Mouse (Mus musculus) right cerebral cortex, postnatal 25 days (tissue): ENCODE data around the gene Rtel1.

Experiments used
- DNase-seq: peaks from one replicate; pipeline ENCODE4 v3.0.0; 2022

The Rtel1 gene

DNA sequence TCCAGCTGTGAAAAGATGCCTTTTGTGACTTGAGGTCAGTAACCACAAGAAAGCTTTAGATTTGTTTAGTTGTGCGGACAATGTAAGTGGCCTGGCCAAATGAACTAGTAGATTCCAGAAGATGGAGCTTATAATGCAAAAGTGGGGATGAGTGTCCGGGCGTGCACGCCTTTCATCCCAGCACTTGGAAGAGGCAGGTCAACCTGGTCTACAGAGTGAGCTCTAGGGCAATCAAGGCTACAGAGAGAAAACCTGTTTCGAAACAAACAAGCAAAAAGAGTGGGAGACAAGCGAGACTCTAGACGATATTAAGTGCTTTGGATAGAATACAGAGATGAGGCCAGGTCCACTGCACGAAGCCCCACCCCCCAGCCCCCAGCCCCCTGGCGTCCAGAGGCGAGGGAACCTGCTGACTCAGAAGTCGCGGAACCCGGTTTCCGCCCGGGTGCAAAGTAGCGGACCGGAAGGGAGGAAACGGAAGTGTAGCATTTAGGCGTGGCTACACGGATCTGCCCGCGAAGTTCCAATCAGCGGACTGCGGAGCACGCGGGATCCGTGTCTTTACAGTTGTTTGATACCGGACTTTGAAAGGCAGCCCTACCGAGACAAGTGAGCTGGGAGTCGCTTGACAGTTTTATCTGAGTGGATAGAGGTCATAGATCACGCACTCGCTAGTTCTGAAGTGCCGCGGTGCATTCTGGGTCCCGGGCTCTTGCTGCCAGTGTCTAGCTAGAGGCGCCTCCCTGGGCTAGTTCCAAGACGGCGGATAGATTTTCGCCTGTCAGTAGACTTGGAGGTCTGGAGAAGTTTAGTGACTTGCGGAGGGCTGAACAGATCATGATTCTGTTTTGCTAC lies at the start of gene Rtel1:
TSS of gene Rtel1 (plus strand) at position 492 of the 855 bp plus-strand sequence.
- peak; percentile 78 for DNase-seq

DNA sequence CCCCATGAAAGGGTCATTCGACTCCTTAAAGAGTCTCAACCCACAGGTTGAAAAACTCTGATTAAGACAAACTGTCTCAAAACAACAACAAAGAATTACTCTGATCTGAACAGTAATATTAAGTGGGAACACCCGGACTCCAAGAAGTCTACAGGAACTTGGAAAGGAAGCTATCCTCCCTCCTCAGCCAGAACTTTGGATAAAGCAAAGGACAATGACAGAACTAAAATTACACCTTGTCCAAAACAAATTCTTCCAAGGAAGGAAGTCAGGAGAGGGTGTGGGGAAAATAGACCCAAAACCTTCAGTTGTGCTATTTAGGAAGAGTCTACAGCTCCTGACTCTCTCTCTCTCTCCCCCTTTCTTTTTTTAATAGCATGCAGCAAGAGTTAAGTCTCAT lies 47.4 kb upstream of the Rtel1 start:
- DNase-seq = no peak

- no peak for DNase-seq
Observed at GRCm38 (mm10) chr2:181273829-181274228, 45.7 kb upstream of the Rtel1 start.

DNA sequence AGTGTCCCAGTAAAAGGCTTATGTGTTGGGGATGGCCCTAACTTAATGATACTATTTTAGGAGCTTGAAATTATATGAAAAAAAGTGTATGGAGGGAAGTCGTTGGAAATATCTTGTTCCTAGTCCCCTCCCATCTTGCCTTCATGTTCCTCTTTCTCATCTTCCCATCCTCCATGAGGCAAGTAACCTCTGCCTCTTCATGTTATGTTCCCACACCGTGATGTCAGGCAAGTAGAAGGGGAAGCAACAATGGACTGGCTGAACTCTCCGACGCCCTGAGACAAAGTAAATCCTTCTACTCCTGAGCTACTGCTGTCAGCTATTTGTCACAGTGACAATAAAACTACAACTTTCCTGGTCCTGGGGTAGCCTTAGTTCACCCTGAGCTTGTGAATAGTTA lies 44.9 kb upstream of the Rtel1 start:
- no peak for DNase-seq

- DNase-seq = no peak
Observed at GRCm38 (mm10) chr2:181276766-181277165, 42.8 kb upstream of the Rtel1 start.

DNA sequence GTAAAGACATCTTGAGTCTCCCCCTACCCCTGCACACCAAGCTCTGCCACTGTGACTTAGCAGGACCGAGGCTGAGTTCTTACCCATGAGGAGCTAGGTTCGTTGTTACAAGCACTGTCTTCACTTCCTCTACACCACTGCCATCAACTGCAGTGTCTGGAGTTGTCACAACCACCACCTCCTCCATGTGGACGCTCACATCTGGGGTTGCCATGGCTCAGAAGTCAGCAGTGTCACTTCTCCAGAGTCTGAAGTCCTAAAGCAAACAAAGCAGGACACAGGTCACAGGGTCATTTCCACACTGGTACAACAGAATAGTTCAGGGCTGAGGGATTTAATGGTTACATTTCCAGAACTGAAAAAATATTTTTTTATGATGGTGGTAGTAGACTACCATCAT lies 41.7 kb upstream of the Rtel1 start:
- no peak for DNase-seq

DNA sequence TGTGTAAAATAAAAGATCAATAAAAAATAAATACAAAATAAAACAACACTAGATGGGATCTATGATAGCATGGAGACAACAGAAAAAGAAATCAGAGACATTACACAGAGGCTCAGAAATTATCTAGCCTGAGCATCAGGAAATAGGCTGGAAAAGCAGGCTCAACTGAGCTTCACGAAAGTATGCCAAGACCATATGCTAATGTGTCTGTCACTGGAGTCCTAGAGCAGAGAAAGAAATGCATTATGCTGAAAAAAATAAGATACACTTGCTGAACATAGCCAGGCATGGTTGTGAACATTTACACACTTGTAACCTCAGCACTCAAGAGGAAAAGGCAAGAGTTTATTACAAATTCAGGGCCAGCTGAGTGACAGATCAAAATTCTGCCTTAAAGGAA lies 39.6 kb upstream of the Rtel1 start:
- DNase-seq = no peak

DNA sequence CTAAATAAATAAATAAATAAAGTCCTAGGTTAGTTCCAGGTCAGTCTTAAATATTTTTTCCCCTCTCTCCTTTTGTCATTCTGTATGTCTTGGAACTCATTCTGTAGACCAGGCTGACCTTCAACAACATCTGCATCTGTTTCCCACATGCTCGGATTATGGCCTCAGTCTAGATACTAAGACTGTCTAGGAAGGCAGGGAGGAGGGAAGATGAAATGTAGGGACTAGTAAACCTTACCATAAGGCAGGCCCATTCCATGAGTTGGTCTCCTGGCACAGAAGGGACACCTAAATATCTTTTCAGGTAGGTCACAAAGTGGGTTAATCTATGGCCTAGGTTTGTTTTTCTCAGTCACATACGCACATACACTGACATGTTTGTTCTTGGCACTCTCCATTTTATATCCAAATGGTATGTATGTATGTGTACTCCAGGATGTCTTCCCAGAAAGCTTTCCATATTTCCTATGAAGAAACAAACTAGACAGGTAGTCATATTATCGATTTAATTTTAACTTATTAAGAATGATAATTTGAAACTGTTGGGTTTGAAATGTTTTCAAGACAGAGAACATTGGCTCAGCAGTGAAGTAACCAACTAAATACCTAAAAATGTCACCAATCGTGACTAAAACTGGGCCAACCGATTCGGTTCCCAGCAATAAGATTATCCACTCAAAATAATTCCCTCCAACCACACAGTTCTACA lies 32.8 kb upstream of the Rtel1 start:
- DNase-seq = no peak

DNA sequence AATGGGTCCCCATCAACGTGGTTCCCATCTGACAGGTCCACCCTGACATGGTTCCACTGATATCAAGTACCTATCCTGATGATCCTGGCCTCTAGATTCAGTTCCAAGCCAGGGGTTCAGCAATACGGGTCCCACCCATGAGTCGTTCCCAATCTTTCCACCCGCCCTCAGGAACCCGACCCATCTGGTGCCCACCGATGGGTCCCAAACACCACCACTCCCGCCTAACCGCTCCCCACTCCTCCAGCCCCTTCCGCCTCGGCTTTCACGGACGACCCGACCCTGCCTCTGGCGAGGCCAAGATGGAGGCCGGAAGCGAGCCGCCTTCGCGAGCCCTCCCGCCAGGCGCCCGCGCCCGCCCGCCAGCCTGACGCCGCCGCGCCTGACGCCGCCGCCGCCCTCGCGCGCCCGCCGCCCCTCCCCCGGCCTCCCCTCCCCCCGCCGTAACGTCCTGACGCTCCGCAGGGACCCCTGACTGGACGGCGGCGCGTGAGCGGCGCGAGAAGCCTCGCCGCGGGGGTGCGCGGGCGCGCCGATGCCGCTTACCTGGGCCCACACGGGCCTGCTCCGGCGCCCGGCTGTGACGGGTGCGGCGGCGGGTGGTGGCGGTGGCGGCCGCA lies 32.1 kb upstream of the Rtel1 start:
- DNase-seq = peak; percentile 83

DNA sequence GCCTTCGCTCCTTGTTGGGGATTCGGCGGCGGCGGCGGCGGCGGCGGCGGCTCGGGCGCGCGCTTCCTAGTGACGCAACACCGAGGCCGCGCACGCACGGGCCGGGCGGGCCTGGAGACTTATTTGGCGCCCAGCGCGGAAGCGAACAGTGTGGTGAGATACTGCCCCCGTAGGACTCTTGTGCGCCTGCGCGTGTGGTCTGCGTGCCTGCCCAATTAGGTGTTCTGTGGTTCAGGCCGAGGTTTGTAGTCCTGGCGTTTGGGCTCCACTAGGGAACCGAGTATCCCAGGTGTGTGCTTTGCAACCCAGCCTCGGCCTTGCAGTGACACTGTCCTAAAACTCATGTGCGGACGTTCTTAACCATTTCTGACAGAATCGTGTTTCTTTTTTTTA lies 31.6 kb upstream of the Rtel1 start, which contains the start of gene Gmeb2:
TSS of gene Gmeb2 (minus strand) at position 78 of the 393 bp plus-strand sequence.
- peak; percentile 90 for DNase-seq

- DNase-seq = no peak
Observed at GRCm38 (mm10) chr2:181288691-181289090, 30.8 kb upstream of the Rtel1 start.

GRCm38 (mm10) chr2:181290937-181291336 lies 28.6 kb upstream of the Rtel1 start:
- no peak for DNase-seq

GRCm38 (mm10) chr2:181302041-181302440 lies 17.5 kb upstream of the Rtel1 start:
- no peak for DNase-seq

GRCm38 (mm10) chr2:181304944-181305343 lies 14.6 kb upstream of the Rtel1 start:
- DNase-seq = no peak

DNA sequence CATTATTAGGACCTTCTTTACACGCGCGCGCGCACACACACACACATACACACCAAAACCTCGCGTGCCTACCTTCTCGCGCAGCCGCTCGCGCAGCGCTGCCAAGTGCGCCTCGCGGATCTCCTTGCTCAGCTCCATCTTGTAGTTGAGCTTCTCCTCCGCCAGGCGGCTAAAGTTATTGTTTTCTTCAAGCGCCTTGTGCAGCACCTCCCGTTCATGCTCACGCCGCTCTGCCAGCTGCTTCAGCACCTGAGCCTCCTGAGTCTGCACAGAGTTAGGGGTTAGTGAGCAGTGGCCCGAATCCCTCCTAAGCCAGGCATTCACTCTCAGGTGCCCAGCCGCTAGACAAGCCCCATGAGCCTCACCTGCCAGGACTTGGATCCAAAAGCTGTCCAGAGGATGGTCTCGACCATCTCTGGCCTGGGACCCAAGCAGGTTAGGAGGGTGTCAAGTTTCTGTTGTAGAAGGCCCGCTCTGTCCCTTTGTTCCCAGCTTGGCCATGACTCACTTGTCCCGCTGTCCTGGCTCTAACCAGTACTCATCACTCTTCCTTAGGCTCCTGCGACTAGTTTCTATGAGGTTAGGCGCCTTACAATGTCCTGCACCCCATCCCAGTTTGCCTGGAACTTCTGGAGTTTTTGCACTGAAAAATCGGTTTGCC lies 12.3 kb upstream of the Rtel1 start:
- DNase-seq = peak; percentile 68

DNA sequence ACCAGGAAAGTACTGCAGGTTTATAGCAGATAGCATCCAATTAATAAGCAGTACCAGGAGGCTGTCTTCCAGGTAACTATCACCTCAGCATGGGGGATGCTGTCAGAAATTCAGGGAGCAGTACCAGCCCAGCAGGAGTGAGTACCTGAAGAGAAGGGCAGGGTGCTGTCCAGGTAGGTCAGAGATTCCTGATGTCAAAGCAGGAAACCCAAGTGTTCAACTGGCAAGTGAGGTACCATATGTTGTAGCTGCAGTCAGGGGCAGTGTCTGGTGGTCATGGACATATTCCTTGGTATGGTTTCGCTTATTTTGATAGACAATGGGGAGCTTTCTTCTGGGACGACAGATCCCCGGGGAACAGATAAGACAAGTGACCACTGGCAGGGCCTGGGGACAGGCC lies 7.1 kb upstream of the Rtel1 start:
- no peak for DNase-seq

DNA sequence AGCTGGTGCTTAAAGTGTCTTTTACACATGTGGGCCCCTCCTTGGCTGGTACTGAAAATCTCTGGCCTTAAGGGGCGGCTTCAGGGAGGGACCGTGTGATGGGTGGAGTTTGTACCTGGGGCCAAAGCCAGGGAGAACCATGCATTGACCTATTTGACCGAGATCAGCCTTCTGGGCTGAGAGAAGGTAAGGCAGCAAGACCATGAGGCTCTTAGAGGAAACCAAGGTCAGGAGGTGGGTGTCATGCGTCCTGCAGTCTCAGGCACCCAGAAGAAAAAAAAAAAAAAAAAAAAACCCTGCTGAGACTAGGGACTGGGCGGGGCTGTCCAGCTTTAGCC lies 6.6 kb upstream of the Rtel1 start:
- DNase-seq = no peak

GRCm38 (mm10) chr2:181313344-181314079 lies 6.0 kb upstream of the Rtel1 start:
- DNase-seq = peak; percentile 45

GRCm38 (mm10) chr2:181314080-181314810 lies 5.3 kb upstream of the Rtel1 start, which contains the start of gene Stmn3:
Gene Stmn3 (minus strand): TSS chr2:181314500.
- peak; percentile 78 for DNase-seq

DNA sequence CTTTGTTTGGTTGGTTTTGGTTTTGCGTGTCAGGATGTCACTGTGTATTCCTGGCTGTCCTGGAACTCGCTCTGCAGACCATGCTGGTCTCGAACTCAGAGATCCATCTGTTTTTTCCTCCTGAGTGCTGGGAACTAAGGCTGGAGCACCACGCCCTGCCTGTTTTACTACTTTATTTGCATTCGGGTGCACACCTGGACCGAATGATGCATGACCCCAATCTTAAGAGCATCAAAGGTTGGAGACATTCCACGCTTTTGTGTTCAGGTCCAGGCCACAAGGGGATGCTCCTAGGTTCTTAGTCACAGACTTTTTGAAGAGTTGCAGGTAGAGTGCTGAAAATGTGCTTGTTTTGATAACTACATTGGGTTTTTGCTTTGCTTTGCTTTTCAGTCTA lies 562 bp downstream of the Rtel1 start:
- no peak for DNase-seq

DNA sequence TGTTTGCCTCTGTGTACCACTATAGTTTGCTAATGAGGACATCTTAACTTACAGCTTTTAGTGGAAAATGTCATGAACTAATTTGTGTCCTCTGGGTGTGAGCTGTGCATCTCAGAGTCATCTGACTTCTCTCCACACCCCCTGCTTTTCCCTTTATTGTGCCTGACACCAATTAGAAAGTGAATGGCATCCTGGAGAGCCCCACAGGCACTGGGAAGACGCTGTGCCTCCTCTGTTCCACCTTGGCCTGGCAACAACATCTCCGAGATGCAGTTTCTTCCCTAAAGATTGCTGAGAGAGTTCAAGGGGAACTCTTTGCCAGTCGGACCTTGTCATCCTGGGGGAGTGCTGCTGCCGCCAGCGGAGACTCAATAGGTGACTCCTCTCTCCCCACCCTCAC lies 2.6 kb downstream of the Rtel1 start:
- no peak for DNase-seq

DNA sequence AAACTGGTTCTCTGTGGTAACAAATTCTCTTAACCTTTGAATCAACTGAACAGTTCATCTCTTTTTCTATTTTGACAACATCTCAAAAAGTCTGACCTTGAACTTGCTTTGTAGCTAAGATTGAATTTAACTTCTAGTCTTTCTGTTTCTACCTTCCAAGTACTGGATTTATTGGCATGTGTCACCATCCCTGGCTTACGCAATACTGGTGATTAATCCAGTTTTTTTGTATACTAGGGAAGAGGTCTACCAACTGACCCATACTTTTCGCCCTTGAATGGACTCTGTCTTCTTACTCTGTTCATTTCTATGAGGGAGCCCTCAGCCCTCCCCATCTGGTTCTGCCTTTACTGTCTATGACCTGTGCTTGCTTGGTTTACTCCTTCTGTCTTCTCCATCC lies 6.6 kb downstream of the Rtel1 start:
- DNase-seq = no peak
